Mouse (Mus musculus): Measurements from ENCODE around the gene Faap24. TPM values are rescaled to one million over a fixed set of nuclear protein-coding genes. Genes with fewer than 3 reads are reported as not detected.

The Faap24 gene
- polyA plus RNA-seq (2014; fragmentation: Illumina TruSeq; extraction: RNeasy Lipid Tissue Mini Kit (QIAGEN cat#74804); ENCODE audit: low read depth, low replicate concordance) = 7.0 TPM

DNA sequence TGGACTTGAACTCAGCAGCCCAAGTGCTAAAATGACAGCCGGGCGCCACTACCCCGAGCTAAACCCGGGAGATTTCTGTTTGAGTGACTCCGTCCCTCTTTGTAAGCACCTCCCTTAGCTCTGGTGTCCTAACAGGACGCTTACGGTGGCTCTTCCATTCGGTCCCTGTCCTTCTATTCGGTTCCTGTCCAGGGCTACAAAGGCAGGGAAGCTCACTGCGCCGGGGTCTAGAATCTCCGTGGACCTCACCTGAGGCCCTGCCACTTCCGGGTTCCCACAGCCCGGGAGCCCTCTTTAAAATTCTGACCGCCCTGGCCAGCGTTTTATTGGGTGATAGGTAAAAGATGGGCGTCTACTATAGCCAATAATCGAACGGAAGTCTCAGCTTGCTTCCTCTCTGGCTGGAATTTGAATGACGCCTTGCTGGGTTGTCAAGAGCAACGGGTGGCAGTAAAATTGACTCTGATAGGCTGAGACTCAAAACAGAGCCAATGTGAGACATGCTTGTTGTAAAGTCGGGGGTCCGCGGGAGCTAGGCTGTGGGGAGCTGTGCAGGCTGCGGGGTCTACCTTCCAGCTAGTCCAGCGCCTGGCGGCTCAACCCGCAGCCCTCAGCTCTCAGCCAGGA lies at the start of gene Faap24, which contains the start of gene Cep89:
Gene Faap24, minus strand, starts transcription at position 295 of the 627 bp plus-strand sequence.
Gene Cep89, plus strand, starts transcription at position 494 of the 627 bp plus-strand sequence.

Other genes starting within 250 kb of the Faap24 start
- 99.5 TPM for gene Slc7a10, start 210.5 kb downstream of the Faap24 start, polyA plus RNA-seq (2014; fragmentation: Illumina TruSeq; extraction: RNeasy Lipid Tissue Mini Kit (QIAGEN cat#74804); ENCODE audit: low read depth, low replicate concordance)
- 6.2 TPM for gene Lrp3, start 181.3 kb downstream of the Faap24 start, polyA plus RNA-seq (2014; fragmentation: Illumina TruSeq; extraction: RNeasy Lipid Tissue Mini Kit (QIAGEN cat#74804); ENCODE audit: low read depth, low replicate concordance)
- gene Gpatch1, start 78.4 kb downstream of the Faap24 start, polyA plus RNA-seq (2014; fragmentation: Illumina TruSeq; extraction: RNeasy Lipid Tissue Mini Kit (QIAGEN cat#74804); ENCODE audit: low read depth, low replicate concordance) = 10.5 TPM
- 9.3 TPM for gene Rhpn2, start 62.7 kb downstream of the Faap24 start, polyA plus RNA-seq (2014; fragmentation: Illumina TruSeq; extraction: RNeasy Lipid Tissue Mini Kit (QIAGEN cat#74804); ENCODE audit: low read depth, low replicate concordance)
- gene Cep89, start 199 bp upstream of the Faap24 start, polyA plus RNA-seq (2014; fragmentation: Illumina TruSeq; extraction: RNeasy Lipid Tissue Mini Kit (QIAGEN cat#74804); ENCODE audit: low read depth, low replicate concordance) = 20.5 TPM
- gene Slc7a9, start 52.0 kb upstream of the Faap24 start, polyA plus RNA-seq (2014; fragmentation: Illumina TruSeq; extraction: RNeasy Lipid Tissue Mini Kit (QIAGEN cat#74804); ENCODE audit: low read depth, low replicate concordance) = 14.1 TPM
- gene Tdrd12, start 140.9 kb upstream of the Faap24 start, polyA plus RNA-seq (2014; fragmentation: Illumina TruSeq; extraction: RNeasy Lipid Tissue Mini Kit (QIAGEN cat#74804); ENCODE audit: low read depth, low replicate concordance) = 0.52 TPM
- 53.3 TPM for gene Nudt19, start 159.5 kb upstream of the Faap24 start, polyA plus RNA-seq (2014; fragmentation: Illumina TruSeq; extraction: RNeasy Lipid Tissue Mini Kit (QIAGEN cat#74804); ENCODE audit: low read depth, low replicate concordance)
- 0.19 TPM for gene Rgs9bp, start 188.7 kb upstream of the Faap24 start, polyA plus RNA-seq (2014; fragmentation: Illumina TruSeq; extraction: RNeasy Lipid Tissue Mini Kit (QIAGEN cat#74804); ENCODE audit: low read depth, low replicate concordance)
- 28.3 TPM for gene Ankrd27, start 189.4 kb upstream of the Faap24 start, polyA plus RNA-seq (2014; fragmentation: Illumina TruSeq; extraction: RNeasy Lipid Tissue Mini Kit (QIAGEN cat#74804); ENCODE audit: low read depth, low replicate concordance)